Mouse (Mus musculus): ENCODE measurements at regions not wholly inside any gene's neighbourhood (a gene's known extent, or its start where the extent isn't known, plus 50 kb on each side); places are given as distances from the start of the nearest gene placed in this dataset.

GRCm38 (mm10) chr3:130894168-130894814, 164.1 kb upstream of the Rpl34 start:
- no peaks in the 10 kb centered on the region for H3K9me3 ChIP-seq (ENCODE audit: control insufficient read depth, low read length)
- WGBS = 61% methylated on average over 7 of the region's 7 CpGs
- no peak for ATAC-seq (replicated peaks; ENCODE audit: low FRiP score, low TSS enrichment, low read depth)

DNA sequence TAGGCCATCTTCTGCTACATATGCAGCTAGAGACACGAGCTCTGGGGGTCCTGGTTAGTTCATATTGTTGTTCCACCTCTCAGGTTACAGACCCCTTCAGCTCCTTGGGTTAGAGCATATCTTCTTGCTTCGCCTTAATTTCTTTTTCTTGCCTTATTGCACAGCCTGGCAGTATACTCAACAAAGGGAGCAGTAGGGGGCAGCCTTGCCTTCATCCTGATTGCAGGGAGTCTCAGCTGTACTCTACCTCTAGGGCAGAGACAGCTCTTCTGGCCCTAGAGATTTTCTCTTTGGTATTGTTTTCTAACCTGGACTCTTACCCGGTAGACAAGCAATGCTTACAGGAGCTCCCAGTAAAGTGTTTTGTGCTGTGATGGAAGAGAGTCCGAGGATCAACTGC, 161.1 kb upstream of the Rpl34 start:
- no peaks in the 10 kb centered on the region; the same call in 1 of the 2 replicates for H3K9me3 ChIP-seq (ENCODE audit: control insufficient read depth, low read length)
- no peaks in the 10 kb centered on the region for H3K4me1 ChIP-seq (replicated peaks; ENCODE audit: control insufficient read depth, insufficient read depth, low read length)
- WGBS = 78% methylated on average over 4 of the region's 4 CpGs
- DNase-seq (ENCODE audit: low spot score) (no peak), ATAC-seq (replicated peaks; ENCODE audit: low FRiP score, low TSS enrichment, low read depth) (no peak)
- H3K27me3 ChIP-seq (replicated peaks; ENCODE audit: control insufficient read depth, insufficient read depth, low read length) = no peaks in the 10 kb centered on the region
- H3K27ac ChIP-seq (ENCODE audit: low read depth) = no peak overlapping the region
- H3K36me3 ChIP-seq (ENCODE audit: control insufficient read depth, insufficient read depth, low read length) = no peaks in the 10 kb centered on the region
- H3K4me3 ChIP-seq (ENCODE audit: low read depth, low read length) = no peak overlapping the region
- H3K4me2 ChIP-seq (ENCODE audit: low read length) = no peak overlapping the region
- H3K9ac ChIP-seq (ENCODE audit: low read length) = no peak overlapping the region

More at GRCm38 (mm10) chr3:130894168-130894814, 164.1 kb upstream of the Rpl34 start:
- H3K4me3 ChIP-seq (ENCODE audit: low read depth, low read length) = no peak overlapping the region
- H3K27ac ChIP-seq (ENCODE audit: low read depth) = no peak overlapping the region
- no peak overlapping the region for H3K9ac ChIP-seq (ENCODE audit: low read length)
- no peaks in the 10 kb centered on the region for H3K4me1 ChIP-seq (replicated peaks; ENCODE audit: control insufficient read depth, insufficient read depth, low read length)
- H3K27me3 ChIP-seq (replicated peaks; ENCODE audit: control insufficient read depth, insufficient read depth, low read length) = no peaks in the 10 kb centered on the region
- no peak for DNase-seq (ENCODE audit: low spot score)
- no peaks in the 10 kb centered on the region for H3K36me3 ChIP-seq (ENCODE audit: control insufficient read depth, insufficient read depth, low read length)
- H3K4me2 ChIP-seq (ENCODE audit: low read length) = no peak overlapping the region

DNA sequence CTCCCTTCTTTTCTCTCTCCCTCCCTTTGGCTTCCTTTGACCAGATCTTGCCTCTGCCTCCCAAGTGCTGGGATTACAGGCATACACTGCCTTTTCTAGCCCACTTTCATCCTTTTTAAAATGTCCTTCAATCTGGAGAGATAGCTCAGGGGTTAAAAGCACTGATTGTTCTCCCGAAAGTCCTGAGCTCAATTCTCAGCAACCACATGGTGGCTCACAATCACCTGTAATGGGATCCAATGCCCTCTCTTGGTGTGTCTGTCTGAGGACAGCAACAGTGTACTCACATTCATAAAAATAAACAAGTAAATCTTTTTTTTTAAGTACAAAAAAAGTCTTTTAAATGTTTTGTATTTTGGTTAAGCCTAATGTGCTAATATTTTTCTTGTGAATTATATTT, 158.4 kb upstream of the Rpl34 start:
- no peak overlapping the region for H3K4me2 ChIP-seq (ENCODE audit: low read length)
- H3K4me1 ChIP-seq (replicated peaks; ENCODE audit: control insufficient read depth, insufficient read depth, low read length) = no peaks in the 10 kb centered on the region
- no peaks in the 10 kb centered on the region; the same call in 1 of the 2 replicates for H3K9me3 ChIP-seq (ENCODE audit: control insufficient read depth, low read length)
- H3K36me3 ChIP-seq (ENCODE audit: control insufficient read depth, insufficient read depth, low read length) = no peaks in the 10 kb centered on the region
- no peak overlapping the region for H3K4me3 ChIP-seq (ENCODE audit: low read depth, low read length)
- 75% methylated on average over 1 of the region's 1 CpGs for WGBS
- H3K9ac ChIP-seq (ENCODE audit: low read length) = no peak overlapping the region
- ATAC-seq (replicated peaks; ENCODE audit: low FRiP score, low TSS enrichment, low read depth) (no peak), DNase-seq (ENCODE audit: low spot score) (no peak)
- H3K27me3 ChIP-seq (replicated peaks; ENCODE audit: control insufficient read depth, insufficient read depth, low read length) = no peaks in the 10 kb centered on the region
- H3K27ac ChIP-seq (ENCODE audit: low read depth) = no peak overlapping the region

DNA sequence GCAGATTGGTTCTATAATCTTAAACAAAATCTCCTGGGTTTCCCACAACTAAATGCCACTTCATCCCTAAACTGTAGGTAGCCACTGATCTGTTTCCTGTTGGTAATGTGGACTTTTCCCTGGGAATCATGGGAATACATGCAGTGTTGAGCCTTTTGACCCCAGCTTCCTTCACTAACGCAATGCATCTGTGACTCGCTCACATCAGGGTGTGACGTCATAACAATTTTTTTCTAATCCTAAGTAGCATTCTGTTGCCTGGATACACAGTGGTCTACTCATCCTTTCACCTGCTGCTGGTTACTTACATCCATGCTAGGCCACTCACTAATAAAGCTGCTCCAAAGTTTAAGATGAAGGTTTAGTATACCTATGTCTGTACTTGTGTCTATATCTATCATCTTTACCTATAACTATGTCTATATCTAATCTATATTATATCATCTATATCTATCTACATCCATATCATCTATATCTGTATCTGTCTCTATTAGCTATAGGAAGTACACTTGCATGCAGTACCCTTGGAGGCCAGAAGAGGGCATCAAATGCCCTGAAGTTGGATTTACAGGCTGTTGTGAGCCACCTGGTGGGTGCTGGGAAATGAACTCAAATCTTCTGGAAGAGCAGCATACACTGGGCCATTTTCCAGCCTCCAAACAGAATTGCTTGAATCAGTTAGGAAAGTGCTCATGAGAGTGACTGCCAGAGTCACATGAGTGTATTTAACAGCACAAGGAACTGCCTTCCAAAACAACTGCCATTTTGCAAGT, 157.5 kb upstream of the Rpl34 start:
- ATAC-seq (replicated peaks; ENCODE audit: low FRiP score, low TSS enrichment, low read depth) (no peak), DNase-seq (ENCODE audit: low spot score) (no peak)
- Histone ChIP-seq H3K4me2 (ENCODE audit: low read length) (no peak overlapping the region), H3K36me3 (ENCODE audit: control insufficient read depth, insufficient read depth, low read length) (no peaks in the 10 kb centered on the region), H3K27me3 (replicated peaks; ENCODE audit: control insufficient read depth, insufficient read depth, low read length) (no peaks in the 10 kb centered on the region), H3K27ac (ENCODE audit: low read depth) (no peak overlapping the region), H3K4me1 (replicated peaks; ENCODE audit: control insufficient read depth, insufficient read depth, low read length) (no peaks in the 10 kb centered on the region), H3K9me3 (ENCODE audit: control insufficient read depth, low read length) (no peaks in the 10 kb centered on the region; the same call in 1 of the 2 replicates), H3K9ac (ENCODE audit: low read length) (no peak overlapping the region), H3K4me3 (ENCODE audit: low read depth, low read length) (no peak overlapping the region)
- WGBS = 71% methylated on average over 3 of the region's 3 CpGs

DNA sequence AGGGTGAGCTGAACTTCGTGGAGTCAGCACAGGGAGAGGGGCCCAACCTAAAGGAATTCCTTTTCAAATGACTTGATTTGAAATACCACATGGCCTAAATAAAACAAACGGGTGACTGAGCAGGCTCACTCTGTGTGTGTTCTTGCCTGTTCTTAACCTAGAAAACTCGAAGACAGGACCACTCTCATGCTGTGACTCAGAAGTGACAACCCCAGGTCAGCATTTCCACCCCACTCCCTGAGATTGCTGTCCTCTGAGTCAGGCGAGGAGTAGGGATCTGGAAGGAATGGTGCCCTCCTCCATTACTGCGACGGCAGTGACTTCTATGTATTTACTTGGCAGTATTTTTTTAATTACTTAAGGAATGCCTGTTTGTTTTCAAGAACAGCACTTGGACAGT, 155.8 kb upstream of the Rpl34 start:
- DNase-seq (ENCODE audit: low spot score) = no peak
- ATAC-seq (replicated peaks; ENCODE audit: low FRiP score, low TSS enrichment, low read depth) = no peak
- H3K36me3 ChIP-seq (ENCODE audit: control insufficient read depth, insufficient read depth, low read length) = no peaks in the 10 kb centered on the region
- no peaks in the 10 kb centered on the region for H3K4me1 ChIP-seq (replicated peaks; ENCODE audit: control insufficient read depth, insufficient read depth, low read length)
- no peak overlapping the region for H3K4me3 ChIP-seq (ENCODE audit: low read depth, low read length)
- 34% methylated on average over 6 of the region's 6 CpGs for WGBS
- no peak overlapping the region for H3K27ac ChIP-seq (ENCODE audit: low read depth)
- H3K27me3 ChIP-seq (replicated peaks; ENCODE audit: control insufficient read depth, insufficient read depth, low read length) = no peaks in the 10 kb centered on the region
- no peak overlapping the region for H3K4me2 ChIP-seq (ENCODE audit: low read length)
- no peak overlapping the region for H3K9ac ChIP-seq (ENCODE audit: low read length)
- no peaks in the 10 kb centered on the region; the same call in 1 of the 2 replicates for H3K9me3 ChIP-seq (ENCODE audit: control insufficient read depth, low read length)

DNA sequence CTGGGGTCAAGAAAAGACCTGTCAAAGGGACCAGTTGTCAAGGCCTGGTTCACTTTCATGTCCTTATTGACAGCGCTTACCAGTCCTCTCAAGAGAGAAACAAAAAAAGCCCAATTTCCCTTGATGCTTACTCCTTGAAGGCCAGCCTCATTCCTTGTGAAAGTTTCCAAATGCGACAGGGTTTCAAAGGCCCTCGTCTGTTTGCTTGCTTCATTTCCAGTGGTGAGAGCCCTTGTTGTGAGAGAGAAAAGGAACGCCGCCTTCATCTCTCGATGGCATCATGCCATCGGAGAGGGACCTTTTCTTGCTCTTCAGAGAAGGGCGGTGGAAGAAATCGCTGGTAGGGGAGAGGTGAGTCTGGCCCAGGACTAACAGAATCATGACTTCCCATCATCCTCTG, 154.2 kb upstream of the Rpl34 start:
- ATAC-seq (replicated peaks; ENCODE audit: low FRiP score, low TSS enrichment, low read depth) (no peak), DNase-seq (ENCODE audit: low spot score) (no peak)
- H3K9me3 ChIP-seq (ENCODE audit: control insufficient read depth, low read length) = no peaks in the 10 kb centered on the region; the same call in 1 of the 2 replicates
- no peaks in the 10 kb centered on the region for H3K27me3 ChIP-seq (replicated peaks; ENCODE audit: control insufficient read depth, insufficient read depth, low read length)
- no peak overlapping the region for H3K4me2 ChIP-seq (ENCODE audit: low read length)
- H3K4me1 ChIP-seq (replicated peaks; ENCODE audit: control insufficient read depth, insufficient read depth, low read length) = no peaks in the 10 kb centered on the region
- no peaks in the 10 kb centered on the region for H3K36me3 ChIP-seq (ENCODE audit: control insufficient read depth, insufficient read depth, low read length)
- H3K4me3 ChIP-seq (ENCODE audit: low read depth, low read length) = no peak overlapping the region
- 86% methylated on average over 9 of the region's 9 CpGs for WGBS
- no peak overlapping the region for H3K9ac ChIP-seq (ENCODE audit: low read length)
- no peak overlapping the region for H3K27ac ChIP-seq (ENCODE audit: low read depth)

- Histone ChIP-seq H3K9ac (ENCODE audit: low read length) (no peak overlapping the region), H3K4me3 (ENCODE audit: low read depth, low read length) (no peak overlapping the region), H3K36me3 (ENCODE audit: control insufficient read depth, insufficient read depth, low read length) (no peaks in the 10 kb centered on the region), H3K27ac (ENCODE audit: low read depth) (no peak overlapping the region), H3K9me3 (ENCODE audit: control insufficient read depth, low read length) (no peaks in the 10 kb centered on the region; the same call in 1 of the 2 replicates), H3K4me2 (ENCODE audit: low read length) (no peak overlapping the region), H3K4me1 (replicated peaks; ENCODE audit: control insufficient read depth, insufficient read depth, low read length) (0 out of 2 replicates have a peak, but pooled peaks cover 4% of the 10 kb centered on the region), H3K27me3 (replicated peaks; ENCODE audit: control insufficient read depth, insufficient read depth, low read length) (no peaks in the 10 kb centered on the region)
- DNase-seq (ENCODE audit: low spot score) (no peak), ATAC-seq (replicated peaks; ENCODE audit: low FRiP score, low TSS enrichment, low read depth) (no peak)
- WGBS = 49% methylated on average over 4 of the region's 4 CpGs
Measured at GRCm38 (mm10) chr3:130883928-130884327, 153.7 kb upstream of the Rpl34 start.

DNA sequence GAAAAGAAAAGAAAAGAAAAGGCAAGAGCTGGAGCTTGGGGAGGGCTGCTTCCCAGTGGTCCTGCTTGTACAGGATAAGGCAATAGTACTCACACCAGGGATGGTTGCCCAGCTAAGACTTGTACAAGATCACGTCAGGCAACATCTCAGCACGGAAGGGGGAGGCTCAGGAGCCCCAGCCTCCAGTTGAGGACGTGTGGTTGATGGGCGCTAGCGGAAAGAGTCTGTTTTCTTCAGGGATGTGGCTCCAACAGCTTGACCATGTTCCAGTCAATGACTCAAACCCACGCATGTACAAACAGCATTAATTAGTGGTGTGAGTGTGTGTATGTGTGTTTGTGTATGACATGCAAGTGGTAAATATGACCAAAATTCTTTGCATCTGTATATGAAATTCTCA, 153.1 kb upstream of the Rpl34 start:
- Histone ChIP-seq H3K4me1 (replicated peaks; ENCODE audit: control insufficient read depth, insufficient read depth, low read length) (0 out of 2 replicates have a peak, but pooled peaks cover 5% of the 10 kb centered on the region), H3K36me3 (ENCODE audit: control insufficient read depth, insufficient read depth, low read length) (no peaks in the 10 kb centered on the region), H3K27ac (ENCODE audit: low read depth) (no peak overlapping the region), H3K9me3 (ENCODE audit: control insufficient read depth, low read length) (no peaks in the 10 kb centered on the region; the same call in 1 of the 2 replicates), H3K4me3 (ENCODE audit: low read depth, low read length) (no peak overlapping the region), H3K9ac (ENCODE audit: low read length) (no peak overlapping the region), H3K4me2 (ENCODE audit: low read length) (no peak overlapping the region), H3K27me3 (replicated peaks; ENCODE audit: control insufficient read depth, insufficient read depth, low read length) (no peaks in the 10 kb centered on the region)
- ATAC-seq (replicated peaks; ENCODE audit: low FRiP score, low TSS enrichment, low read depth) (no peak), DNase-seq (ENCODE audit: low spot score) (no peak)
- 80% methylated on average over 6 of the region's 6 CpGs for WGBS
